Mouse (Mus musculus) liver, adult 2 months (tissue): ENCODE measurements around the gene Umad1. TPM values are rescaled to one million over a fixed set of nuclear protein-coding genes. Genes with fewer than 3 reads are reported as not detected.
"Not testable (repeated sequence)": the region's sequence is repeated elsewhere in the genome, so short reads cannot be mapped to it uniquely, and the experiment has no call there.

Experiments
- DNase-seq: peaks from one replicate; pipeline ENCODE4 v3.0.0-alpha.2; 2011; ENCODE audit warnings: low read depth, low spot score; ENCODE audit errors: extremely low read depth
- H3K27ac ChIP-seq: fragments of 200-500 bp; replicated peaks from 2 replicates; pipeline ENCODE4 v1.5.1; 2012; ENCODE audit warnings: low read depth, mild to moderate bottlenecking, control low read depth, inconsistent platforms, low read length; ENCODE audit not compliant: insufficient read depth
- H3K27me3 ChIP-seq: fragments of 200-500 bp; 2 replicates; pipeline ENCODE4 v1.6.1; 2012; ENCODE audit warnings: mild to moderate bottlenecking, moderate library complexity, low read length, inconsistent platforms; ENCODE audit not compliant: control insufficient read depth, insufficient read depth
- H3K36me3 ChIP-seq: fragments of 200-500 bp; 2 replicates; pipeline ENCODE4 v1.6.1; 2012; ENCODE audit warnings: low read length, inconsistent platforms; ENCODE audit not compliant: control insufficient read depth, insufficient read depth
- H3K4me1 ChIP-seq: fragments of 200-500 bp; 2 replicates; pipeline ENCODE4 v1.6.1; 2011; ENCODE audit warnings: low read length; ENCODE audit not compliant: control insufficient read depth, insufficient read depth
- H3K4me3 ChIP-seq: fragments of 200-500 bp; 2 replicates; pipeline ENCODE4 v1.5.1; 2011; ENCODE audit warnings: low read depth, mild to moderate bottlenecking, control low read depth, low read length, moderate library complexity; ENCODE audit not compliant: insufficient read depth
- H3K79me2 ChIP-seq: fragments of 200-500 bp; 2 replicates; pipeline ENCODE4 v1.6.1; 2012; ENCODE audit warnings: inconsistent platforms, mild to moderate bottlenecking, low read length, moderate library complexity; ENCODE audit not compliant: control insufficient read depth, insufficient read depth
- H3K9ac ChIP-seq: fragments of 200-500 bp; 2 replicates; pipeline ENCODE4 v1.6.1; 2012; ENCODE audit warnings: low read depth, mild to moderate bottlenecking, control low read depth, inconsistent platforms, low read length
- CTCF ChIP-seq: fragments of 200-500 bp; IDR thresholded peaks from 2 replicates; pipeline ENCODE4 v1.5.1; 2011; ENCODE audit warnings: low read depth, low read length, control low read depth
- POLR2A ChIP-seq: fragments of 200-500 bp; IDR thresholded peaks from 2 replicates; pipeline ENCODE4 v1.6.1; 2011; ENCODE audit warnings: low read length, control low read depth; ENCODE audit not compliant: insufficient read depth; ENCODE audit errors: extremely low read depth
- WGBS: fragments of 180-500 bp; shearing (Covaris S2); methylation state at CpG from one replicate; pipeline ENCODE4 v1.1.7; 2018; 5-methylcytosine and 5-hydroxymethylcytosine counted together
- polyA plus RNA-seq: library from polyadenylated mRNA; depleted of rRNA; stranded (reverse); fragments of >200 nt; gene quantifications from 2 replicates; pipeline ENCODE4 v1.2.3, GENCODE M21; 2012
- total RNA-seq: library from RNA; depleted of rRNA; stranded (reverse); fragments of >200 nt; gene quantifications from 2 replicates; pipeline ENCODE4 v1.2.3, GENCODE M21; 2014

Gene Umad1
- total and polyA plus RNA-seq, 2 experiments, result 15.0 to 17.0 TPM

- Histone ChIP-seq H3K79me2 (no peaks in the 10 kb centered on the region), H3K27me3 (no peaks in the 10 kb centered on the region), H3K9ac (no peak overlapping the region), H3K4me3 (no peak overlapping the region), H3K27ac (no peak overlapping the region), H3K4me1 (no peaks in the 10 kb centered on the region), H3K36me3 (no peaks in the 10 kb centered on the region)
- TF ChIP-seq CTCF, result no peak
- no peak for TF ChIP-seq POLR2A
- DNase-seq, result no peak
- WGBS, result 81% methylated on average over 6 of the region's 6 CpGs
These were observed 40.2 kb downstream of the Umad1 start for GRCm38 (mm10) chr6:8299066-8299863.

GRCm38 (mm10) chr6:8307878-8308775 is 49.0 kb downstream of the Umad1 start:
- Histone ChIP-seq H3K4me1 (no peaks in the 10 kb centered on the region), H3K79me2 (no peaks in the 10 kb centered on the region), H3K4me3 (no peak overlapping the region), H3K36me3 (no peaks in the 10 kb centered on the region), H3K27ac (no peak overlapping the region), H3K27me3 (no peaks in the 10 kb centered on the region), H3K9ac (no peak overlapping the region)
- 89% methylated on average over 6 of the region's 6 CpGs for WGBS
- no peak for DNase-seq
- TF ChIP-seq POLR2A (no peak), CTCF (no peak)

- Histone ChIP-seq H3K9ac (no peak overlapping the region), H3K27me3 (no peaks in the 10 kb centered on the region), H3K4me1 (no peaks in the 10 kb centered on the region), H3K4me3 (no peak overlapping the region), H3K79me2 (no peaks in the 10 kb centered on the region; the same call in 1 of the 2 replicates), H3K27ac (no peak overlapping the region), H3K36me3 (no peaks in the 10 kb centered on the region)
- no peak for TF ChIP-seq CTCF
- no peak for TF ChIP-seq POLR2A
- no peak for DNase-seq
- WGBS, result 79% methylated on average over 2 of the region's 2 CpGs
These were observed 53.5 kb downstream of the Umad1 start for GRCm38 (mm10) chr6:8312554-8312953.

- H3K4me3 ChIP-seq, result no peak overlapping the region
- TF ChIP-seq POLR2A (no peak), CTCF (no peak)
- H3K9ac ChIP-seq, result no peak overlapping the region
- H3K27ac ChIP-seq, result no peak overlapping the region
- no peaks in the 10 kb centered on the region for H3K27me3 ChIP-seq
- no peak for DNase-seq
- no peaks in the 10 kb centered on the region; the same call in 1 of the 2 replicates for H3K79me2 ChIP-seq
- H3K4me1 ChIP-seq, result no peaks in the 10 kb centered on the region
- no peaks in the 10 kb centered on the region for H3K36me3 ChIP-seq
These were observed 57.1 kb downstream of the Umad1 start for GRCm38 (mm10) chr6:8316201-8316600.

- Histone ChIP-seq H3K4me3 (no peak overlapping the region), H3K79me2 (no peaks in the 10 kb centered on the region; the same call in 1 of the 2 replicates), H3K9ac (no peak overlapping the region), H3K27ac (no peak overlapping the region), H3K4me1 (no peaks in the 10 kb centered on the region), H3K27me3 (no peaks in the 10 kb centered on the region), H3K36me3 (no peaks in the 10 kb centered on the region)
- over 99% methylated on average over 2 of the region's 2 CpGs for WGBS
- TF ChIP-seq POLR2A, result no peak
- TF ChIP-seq CTCF, result no peak
- DNase-seq, result no peak
These were observed 60.5 kb downstream of the Umad1 start for GRCm38 (mm10) chr6:8319591-8319990.

- WGBS, result 96% methylated on average over 3 of the region's 3 CpGs
- not testable (repeated sequence) for H3K9ac ChIP-seq, H3K79me2 ChIP-seq, DNase-seq, H3K27ac ChIP-seq, H3K4me3 ChIP-seq, H3K4me1 ChIP-seq, H3K36me3 ChIP-seq, H3K27me3 ChIP-seq
These were observed 72.4 kb downstream of the Umad1 start for GRCm38 (mm10) chr6:8331496-8331895.
